Mouse (Mus musculus): ENCODE results near the gene Stxbp4. TPM values are rescaled to one million over a fixed set of nuclear protein-coding genes. Genes with fewer than 3 reads are reported as not detected.

Stxbp4 gene
- total and polyA plus RNA-seq, 3 experiments: 4.0 to 4.9 TPM; not detected in 1

GRCm38 (mm10) chr11:90650231-90650885 is 12.5 kb upstream of the Stxbp4 start:
- Histone ChIP-seq H3K27me3 (ENCODE audit: control insufficient read depth in 1 of 2, insufficient read depth in 2 of 2, low read length in 2 of 2) (no peaks in the 10 kb centered on the region), H3K27ac (ENCODE audit: control insufficient read depth, low read depth, low read length) (no peak overlapping the region), H3K79me2 (ENCODE audit: control insufficient read depth, insufficient read depth, low read length, poor library complexity) (no peaks in the 10 kb centered on the region), H3K9me3 (replicated peaks; ENCODE audit: insufficient read depth, low read length) (no peaks in the 10 kb centered on the region), H3K4me3 (ENCODE audit: control insufficient read depth in 1 of 2, insufficient read depth in 1 of 2, low read depth in 2 of 2, low read length in 2 of 2) (no peak overlapping the region), H3K9ac (ENCODE audit: control insufficient read depth, low read depth, low read length, poor library complexity, severe bottlenecking) (no peak overlapping the region), H3K36me3 (ENCODE audit: control insufficient read depth in 1 of 2, insufficient read depth in 2 of 2, low read length in 2 of 2) (peaks cover 15 to 18% of the 10 kb centered on the region in 2 experiments), H3K4me1 (ENCODE audit: control insufficient read depth in 1 of 2, insufficient read depth in 2 of 2, low read length in 2 of 2) (peaks cover 0 to 6% of the 10 kb centered on the region in 2 experiments; a peak in 1 of 4 replicates)
- TF ChIP-seq USF1 (IDR thresholded peaks at IDR 0.05; ENCODE audit: low read depth, low read length) (no peak), GABPA (IDR thresholded peaks at IDR 0.05; ENCODE audit: low read depth, low read length) (no peak), MYC (IDR thresholded peaks at IDR 0.05; ENCODE audit: low read depth, low read length) (no peak), NRF1 (IDR thresholded peaks at IDR 0.05; ENCODE audit: insufficient read depth, low read depth, low read length, poor library complexity, severe bottlenecking) (no peak), POLR2AphosphoS2 (IDR thresholded peaks at IDR 0.05; ENCODE audit: low read length) (peak; percentile 58), NELFE (IDR thresholded peaks at IDR 0.05; ENCODE audit: low read depth, low read length) (no peak), MEF2A (IDR thresholded peaks at IDR 0.05; ENCODE audit: extremely low read depth, insufficient replicate concordance, low read depth, low read length, poor library complexity, severe bottlenecking) (no peak)
- no peak for DNase-seq (ENCODE audit: low read depth, low spot score)

- no peaks in the 10 kb centered on the region for H3K27me3 ChIP-seq (ENCODE audit: control insufficient read depth in 1 of 2, insufficient read depth in 2 of 2, low read length in 2 of 2)
- H3K9me3 ChIP-seq (replicated peaks; ENCODE audit: insufficient read depth, low read length): no peaks in the 10 kb centered on the region
- H3K9ac ChIP-seq (ENCODE audit: control insufficient read depth, low read depth, low read length, poor library complexity, severe bottlenecking): no peak overlapping the region
- no peaks in the 10 kb centered on the region for H3K79me2 ChIP-seq (ENCODE audit: control insufficient read depth, insufficient read depth, low read length, poor library complexity)
- no peak overlapping the region for H3K4me3 ChIP-seq (ENCODE audit: control insufficient read depth in 1 of 2, insufficient read depth in 1 of 2, low read depth in 2 of 2, low read length in 2 of 2)
- peak; percentile 56 for DNase-seq (ENCODE audit: low read depth, low spot score)
- H3K4me1 ChIP-seq (ENCODE audit: control insufficient read depth in 1 of 2, insufficient read depth in 2 of 2, low read length in 2 of 2): peaks cover 0 to 6% of the 10 kb centered on the region in 2 experiments; a peak in 1 of 4 replicates
- no peak overlapping the region for H3K27ac ChIP-seq (ENCODE audit: control insufficient read depth, low read depth, low read length)
- H3K36me3 ChIP-seq (ENCODE audit: control insufficient read depth in 1 of 2, insufficient read depth in 2 of 2, low read length in 2 of 2): peaks cover 17 to 24% of the 10 kb centered on the region in 2 experiments
- no peak for TF ChIP-seq SIN3A (IDR thresholded peaks at IDR 0.05; ENCODE audit: low read length)
Observed at GRCm38 (mm10) chr11:90649777-90650176, 11.9 kb upstream of the Stxbp4 start.

- Histone ChIP-seq H3K79me2 (ENCODE audit: control insufficient read depth, insufficient read depth, low read length, poor library complexity) (peaks cover 22% of the 10 kb centered on the region), H3K36me3 (ENCODE audit: control insufficient read depth in 1 of 2, insufficient read depth in 2 of 2, low read length in 2 of 2) (peaks cover 14 to 19% of the 10 kb centered on the region in 2 experiments), H3K27ac (ENCODE audit: control insufficient read depth, low read depth, low read length) (peak overlapping the region; percentile 61), H3K9me3 (replicated peaks; ENCODE audit: insufficient read depth, low read length) (no peaks in the 10 kb centered on the region), H3K27me3 (ENCODE audit: control insufficient read depth in 1 of 2, insufficient read depth in 2 of 2, low read length in 2 of 2) (no peaks in the 10 kb centered on the region), H3K4me3 (ENCODE audit: control insufficient read depth in 1 of 2, insufficient read depth in 1 of 2, low read depth in 2 of 2, low read length in 2 of 2) (peak overlapping the region; percentile 72 to 98), H3K9ac (ENCODE audit: control insufficient read depth, low read depth, low read length, poor library complexity, severe bottlenecking) (peak overlapping the region; percentile 92), H3K4me1 (ENCODE audit: control insufficient read depth in 1 of 2, insufficient read depth in 2 of 2, low read length in 2 of 2) (peaks cover 8% of the 10 kb centered on the region in 2 experiments)
- TF ChIP-seq POLR2A (IDR thresholded peaks at IDR 0.05; ENCODE audit: control insufficient read depth in 1 of 2, insufficient read depth in 1 of 2, low read depth in 1 of 2, low read length in 2 of 2, poor library complexity in 1 of 2): peak in 1 of 2 experiments; percentile 6; a peak in 1 of 4 replicates
- peak; percentile 13; the same call in 1 of the 2 replicates for TF ChIP-seq MAX (IDR thresholded peaks at IDR 0.05; ENCODE audit: low read length)
- TF ChIP-seq E2F4 (IDR thresholded peaks at IDR 0.05; ENCODE audit: borderline replicate concordance, low read depth, low read length): no peak
- DNase-seq (ENCODE audit: low read depth, low spot score): peak; percentile 63
Observed at GRCm38 (mm10) chr11:90638312-90638830, 487 bp upstream of the Stxbp4 start.

Data from MEL (cell line).